Mouse (Mus musculus) liver, embryonic 16.5 days (tissue): Measurements from ENCODE around the gene Serpina3f. TPM values are rescaled to one million over a fixed set of nuclear protein-coding genes. Genes with fewer than 3 reads are reported as not detected.

Experiments used
- polyA plus RNA-seq: library from polyadenylated mRNA; unstranded; fragments of >200 nt; fragmentation: Nextera tagmentation; extraction: Ambion mirVana; gene quantifications from 2 replicates; pipeline ENCODE4 v1.2.1, GENCODE M21; 2015

Gene Serpina3f
- polyA plus RNA-seq, 1 experiment from 2014 or later = 0.27 TPM

Other genes with a start within 250 kb of the Serpina3f start
- 23.6 and 23.7 TPM in 2 replicates for gene Serpina11, start 224.6 kb upstream of the Serpina3f start, polyA plus RNA-seq
- gene Serpina9, start 200.8 kb upstream of the Serpina3f start, polyA plus RNA-seq = not detected in 2 replicates
- gene Serpina12, start 170.1 kb upstream of the Serpina3f start, polyA plus RNA-seq = 0.07 TPM in 1 of 2 replicates, not detected in the other
- 0.09 and 0.13 TPM in 2 replicates for gene Serpina5, start 113.4 kb upstream of the Serpina3f start, polyA plus RNA-seq
- not detected in 2 replicates for gene Serpina3a, start 101.8 kb upstream of the Serpina3f start, polyA plus RNA-seq
- gene Serpina3b, start 86.5 kb upstream of the Serpina3f start, polyA plus RNA-seq = 0.17 and 0.23 TPM in 2 replicates
- 0.04 TPM in 1 of 2 replicates, not detected in the other for gene Serpina3c, start 60.7 kb upstream of the Serpina3f start, polyA plus RNA-seq
- gene Serpina3g, start 21.7 kb downstream of the Serpina3f start, polyA plus RNA-seq = 1.9 and 2.7 TPM in 2 replicates
- 0.16 and 0.35 TPM in 2 replicates for gene Serpina3i, start 48.6 kb downstream of the Serpina3f start, polyA plus RNA-seq
- not detected in 2 replicates for gene Serpina3j, start 100.0 kb downstream of the Serpina3f start, polyA plus RNA-seq
- not detected in 2 replicates for gene Serpina3k, start 123.9 kb downstream of the Serpina3f start, polyA plus RNA-seq
- gene Serpina3m, start 123.9 kb downstream of the Serpina3f start, polyA plus RNA-seq = 0.11 and 0.14 TPM in 2 replicates
- gene Serpina3n, start 192.2 kb downstream of the Serpina3f start, polyA plus RNA-seq = 4.0 and 4.1 TPM in 2 replicates